Mouse (Mus musculus) leukemia stem cell, adult 10-12 weeks (primary cell): ENCODE data around the gene Dpyd. TPM values are rescaled to one million over a fixed set of nuclear protein-coding genes. Genes with fewer than 3 reads are reported as not detected.

Experiments used
- polyA plus RNA-seq: library from polyadenylated mRNA; stranded (reverse); fragments of >175 nt; gene quantifications from 2 replicates; pipeline ENCODE4 v1.2.3, GENCODE M21; 2012; ENCODE audit warnings: low replicate concordance

The Dpyd gene
- polyA plus RNA-seq: not detected in 2 replicates

GRCm38 (mm10) chr3:118561554-118562310 lies at the start of gene Dpyd:
TSS of gene Dpyd (plus strand) at chr3:118562129.

